Mouse (Mus musculus): Measurements from ENCODE around the gene Ccm2. TPM values are rescaled to one million over a fixed set of nuclear protein-coding genes. Genes with fewer than 3 reads are reported as not detected.

Ccm2 gene
- polyA plus RNA-seq, 1 experiment, result 60.8 TPM

DNA sequence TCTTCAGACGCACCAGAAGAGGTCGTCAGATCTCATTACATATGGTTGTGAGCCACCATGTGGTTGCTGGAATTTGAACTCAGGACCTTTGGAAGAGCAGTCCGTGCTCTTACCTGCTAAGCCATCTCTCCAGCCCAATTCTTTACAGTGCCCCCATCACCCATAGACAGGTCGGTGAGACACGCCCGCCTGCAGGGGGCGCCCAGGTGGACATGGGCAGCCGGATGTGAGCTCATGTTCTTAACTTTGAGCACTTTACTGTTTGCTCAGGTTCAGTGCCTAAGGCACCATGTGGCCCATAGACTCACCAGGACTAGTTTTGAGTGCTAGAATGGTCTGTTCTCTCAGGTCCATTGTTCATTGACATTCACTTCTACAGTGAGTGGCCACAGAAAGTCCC is 89.5 kb downstream of the Ccm2 start:
- no peak overlapping the region for H3K27ac ChIP-seq (ENCODE audit: insufficient read depth, low read depth, low read length)
- H3K27me3 ChIP-seq (replicated peaks; ENCODE audit: control insufficient read depth, insufficient read depth, low read length), result no peaks in the 10 kb centered on the region
- no peak for TF ChIP-seq CTCF (conservative IDR thresholded peaks at IDR 0.05; ENCODE audit: insufficient read depth, insufficient read length, low read depth, low read length)
- TF ChIP-seq POLR2A (IDR thresholded peaks at IDR 0.05; ENCODE audit: low read depth, low read length), result no peak
- H3K4me3 ChIP-seq (ENCODE audit: insufficient read depth, low read depth, low read length), result no peak overlapping the region
- WGBS, result 79% methylated on average over 8 of the region's 8 CpGs
- H3K36me3 ChIP-seq (ENCODE audit: control insufficient read depth, insufficient read depth, low read length), result no peaks in the 10 kb centered on the region
- no peak for DNase-seq
- no peaks in the 10 kb centered on the region for H3K4me1 ChIP-seq (ENCODE audit: control insufficient read depth, insufficient read depth, low read length)

DNA sequence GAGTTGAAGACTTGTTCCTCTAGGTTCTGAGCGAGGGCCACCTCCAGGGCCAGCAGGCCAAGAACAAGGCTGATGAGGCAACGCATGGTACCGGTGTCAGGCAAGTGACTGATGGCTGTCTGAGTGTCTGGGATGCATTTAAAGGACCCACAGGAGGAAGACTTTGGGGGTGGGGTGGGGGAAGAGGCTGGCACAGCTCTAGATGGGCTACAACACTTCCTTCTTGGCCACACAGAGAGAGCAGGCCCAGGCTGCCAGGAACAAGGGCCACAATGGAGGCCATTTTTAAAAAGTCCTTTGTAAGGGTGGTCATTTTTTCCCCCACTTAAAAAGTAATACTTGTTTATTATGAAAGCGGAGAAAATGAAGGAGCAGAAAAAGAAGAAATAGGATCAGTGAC is 91.8 kb downstream of the Ccm2 start, which contains the start of gene Wap:
Gene Wap (minus strand): TSS at position 101 of the 400 bp plus-strand sequence.
- TF ChIP-seq CTCF (conservative IDR thresholded peaks at IDR 0.05; ENCODE audit: insufficient read depth, insufficient read length, low read depth, low read length) (no peak), POLR2A (IDR thresholded peaks at IDR 0.05; ENCODE audit: low read depth, low read length) (no peak)

DNA sequence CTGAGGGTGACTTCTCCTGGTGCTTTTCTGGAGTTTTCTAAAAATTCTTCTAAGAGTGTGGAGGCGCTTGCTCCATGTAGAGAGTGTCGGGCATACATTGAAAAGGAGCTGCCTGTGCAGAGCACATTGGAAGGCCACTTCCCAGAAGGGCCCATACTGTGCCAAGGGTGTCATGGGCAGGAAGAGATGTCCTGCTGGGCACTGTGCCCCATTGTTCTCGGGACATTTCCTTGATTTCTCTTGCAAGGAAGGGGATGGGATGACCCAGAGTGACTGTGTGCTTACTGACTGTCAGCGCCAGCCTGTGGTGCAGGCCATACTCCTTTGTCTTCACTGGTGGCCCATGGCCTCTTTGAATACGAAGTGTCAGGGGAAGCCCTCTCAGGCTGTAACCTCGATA is 92.4 kb downstream of the Ccm2 start:
- Histone ChIP-seq H3K4me3 (ENCODE audit: insufficient read depth, low read depth, low read length) (no peak overlapping the region), H3K27me3 (replicated peaks; ENCODE audit: control insufficient read depth, insufficient read depth, low read length) (no peaks in the 10 kb centered on the region), H3K27ac (ENCODE audit: insufficient read depth, low read depth, low read length) (no peak overlapping the region), H3K4me1 (ENCODE audit: control insufficient read depth, insufficient read depth, low read length) (no peaks in the 10 kb centered on the region), H3K36me3 (ENCODE audit: control insufficient read depth, insufficient read depth, low read length) (no peaks in the 10 kb centered on the region)
- DNase-seq, result no peak
- TF ChIP-seq POLR2A (IDR thresholded peaks at IDR 0.05; ENCODE audit: low read depth, low read length) (no peak), CTCF (conservative IDR thresholded peaks at IDR 0.05; ENCODE audit: insufficient read depth, insufficient read length, low read depth, low read length) (no peak)
- WGBS, result 74% methylated on average over 6 of the region's 6 CpGs

More for the DNA sequence above, 91.8 kb downstream of the Ccm2 start, which contains the start of gene Wap:
- Histone ChIP-seq H3K27ac (ENCODE audit: insufficient read depth, low read depth, low read length) (no peak within 1 kb of the TSS), H3K36me3 (ENCODE audit: control insufficient read depth, insufficient read depth, low read length) (no peaks in the 10 kb centered on the region), H3K4me3 (ENCODE audit: insufficient read depth, low read depth, low read length) (no peak within 1 kb of the TSS), H3K4me1 (ENCODE audit: control insufficient read depth, insufficient read depth, low read length) (no peaks in the 10 kb centered on the region), H3K27me3 (replicated peaks; ENCODE audit: control insufficient read depth, insufficient read depth, low read length) (no peaks in the 10 kb centered on the region)
- DNase-seq, result no peak
- WGBS, result 97% methylated on average over 4 of the region's 4 CpGs

DNA sequence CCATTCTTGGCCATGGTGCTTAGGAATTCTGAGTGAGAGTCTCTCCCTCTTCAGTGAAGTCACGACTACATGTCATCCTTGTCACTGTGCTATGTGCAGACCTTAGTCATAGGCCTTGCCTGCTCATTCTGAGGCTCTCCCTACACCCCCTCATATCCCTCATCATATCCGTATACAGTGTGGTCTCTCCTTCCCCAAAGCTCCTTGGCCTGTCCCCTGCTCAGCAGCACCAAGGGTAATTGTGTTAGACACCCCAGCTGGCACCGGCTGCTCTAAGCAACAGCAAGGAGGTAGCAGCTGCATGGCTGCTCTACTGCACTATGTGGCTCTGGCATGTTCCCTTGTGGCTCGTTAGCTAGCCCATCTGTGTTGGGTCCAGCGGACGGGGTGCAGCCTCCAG is 97.9 kb downstream of the Ccm2 start:
- H3K4me3 ChIP-seq (ENCODE audit: insufficient read depth, low read depth, low read length), result no peak overlapping the region
- no peak overlapping the region for H3K27ac ChIP-seq (ENCODE audit: insufficient read depth, low read depth, low read length)
- H3K4me1 ChIP-seq (ENCODE audit: control insufficient read depth, insufficient read depth, low read length), result no peaks in the 10 kb centered on the region
- 89% methylated on average over 6 of the region's 6 CpGs for WGBS
- no peak for TF ChIP-seq POLR2A (IDR thresholded peaks at IDR 0.05; ENCODE audit: low read depth, low read length)
- TF ChIP-seq CTCF (conservative IDR thresholded peaks at IDR 0.05; ENCODE audit: insufficient read depth, insufficient read length, low read depth, low read length), result no peak
- H3K36me3 ChIP-seq (ENCODE audit: control insufficient read depth, insufficient read depth, low read length), result no peaks in the 10 kb centered on the region
- DNase-seq, result no peak
- H3K27me3 ChIP-seq (replicated peaks; ENCODE audit: control insufficient read depth, insufficient read depth, low read length), result no peaks in the 10 kb centered on the region

Other genes starting within 250 kb of the Ccm2 start
- 47.7 and 53.7 TPM in 2 replicates for gene Zmiz2, start 157.8 kb upstream of the Ccm2 start, polyA plus RNA-seq (2012; rRNA removed)
- 1,045 and 1,237 TPM in 2 replicates for gene Ppia, start 131.4 kb upstream of the Ccm2 start, polyA plus RNA-seq (2012; rRNA removed)
- 60.8 and 76.1 TPM in 2 replicates for gene H2afv, start 102.4 kb upstream of the Ccm2 start, polyA plus RNA-seq (2012; rRNA removed)
- 5.8 and 7.6 TPM in 2 replicates for gene Purb, start 71.0 kb upstream of the Ccm2 start, polyA plus RNA-seq (2012; rRNA removed)
- 3.2 and 10.3 TPM in 2 replicates for gene Myo1g, start 25.9 kb upstream of the Ccm2 start, polyA plus RNA-seq (2012; rRNA removed)
- 2.2 and 2.7 TPM in 2 replicates for gene Nacad, start 59.2 kb downstream of the Ccm2 start, polyA plus RNA-seq (2012; rRNA removed)
- 73.9 and 85.3 TPM in 2 replicates for gene Tbrg4, start 79.2 kb downstream of the Ccm2 start, polyA plus RNA-seq (2012; rRNA removed)
- gene Wap, start 91.8 kb downstream of the Ccm2 start, polyA plus RNA-seq (2012; rRNA removed), result not detected in 2 replicates
- gene Ramp3, start 111.6 kb downstream of the Ccm2 start, polyA plus RNA-seq (2012; rRNA removed), result 40.1 and 41.0 TPM in 2 replicates

Data from kidney, adult 2 months (tissue).